Mouse (Mus musculus) spleen, adult 2 months (tissue): ENCODE measurements around the gene Mthfd2l.

Source experiments
- CTCF ChIP-seq: fragments of 200-500 bp; IDR thresholded peaks from 2 replicates; pipeline ENCODE4 v1.5.1; 2011; ENCODE audit warnings: mild to moderate bottlenecking, inconsistent platforms; ENCODE audit not compliant: insufficient read depth, insufficient read length, insufficient replicate concordance; ENCODE audit errors: extremely low read depth
- POLR2A ChIP-seq: fragments of 200-500 bp; IDR thresholded peaks from 2 replicates; pipeline ENCODE4 v1.6.1; 2011; ENCODE audit warnings: low read depth, low read length, inconsistent platforms

DNA sequence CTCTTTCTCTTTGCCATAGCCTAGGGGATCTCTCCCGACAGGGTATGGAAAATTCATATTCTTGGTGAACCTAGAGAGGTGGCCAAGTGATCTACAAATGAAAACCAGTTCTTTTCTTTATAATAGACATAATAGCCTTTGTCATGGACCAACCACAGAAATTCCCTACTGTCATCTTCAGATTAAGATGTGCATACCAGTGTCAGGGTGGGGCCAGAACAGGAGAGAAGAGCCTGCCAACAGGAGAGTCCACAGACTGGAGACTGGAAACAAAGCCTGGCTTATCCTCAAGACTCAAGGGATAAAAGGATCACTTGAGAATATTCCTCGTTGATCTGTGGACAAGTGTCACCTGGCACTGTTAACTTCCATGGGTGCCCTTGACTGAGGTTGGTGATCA is 106.8 kb downstream of the Mthfd2l start:
- no peak for TF ChIP-seq POLR2A
- TF ChIP-seq CTCF, result no peak
